In the genomic region with DNA sequence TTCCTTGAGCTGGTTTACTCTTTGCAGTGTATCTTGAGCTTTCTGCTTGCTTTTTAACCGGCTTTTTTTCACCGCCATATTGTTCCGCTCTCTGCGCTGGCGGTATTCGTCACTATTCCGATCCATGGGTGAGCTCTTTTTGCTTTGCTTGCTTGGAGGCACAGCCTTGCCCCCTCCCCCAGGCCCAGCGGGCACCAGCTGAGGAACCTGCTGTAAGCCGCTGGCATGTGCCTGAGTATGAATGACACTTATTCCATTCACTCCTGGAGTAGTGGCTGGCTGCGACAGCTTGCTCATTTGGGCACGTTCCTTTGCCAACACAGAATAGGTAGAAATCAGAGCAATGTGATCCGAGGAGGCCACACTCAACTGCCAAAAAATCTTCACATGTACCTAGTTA, we compare ENCODE assay signal across 24 mouse cellular contexts. TPM values are rescaled to one million over a fixed set of nuclear protein-coding genes. Genes with fewer than 3 reads are reported as not detected.
DNase-seq lines count a peak whose midpoint lies in the region; ATAC-seq and TF ChIP-seq lines count a peak whose summit lies in the region.
"Had no signal": no experiment of that assay in that cellular context is flagged by ENCODE, and none has a peak within 500 bp of the region (broad histone marks: within the 10 kb centered on the region; RNA-seq: fewer than 3 reads in every experiment).

No protein-coding gene starts in this region.

- H3K4me3 ChIP-seq in heart, embryonic 12.5 days = no peak overlapping the region
- no peak overlapping the region for H3K4me3 ChIP-seq in lung, postnatal 0 days (ENCODE audit: low read depth, low read length)

- no peaks in the 10 kb centered on the region for H3K27me3 ChIP-seq in heart, embryonic 12.5 days (replicated peaks)
- no peaks in the 10 kb centered on the region for H3K27me3 ChIP-seq in lung, postnatal 0 days (replicated peaks; ENCODE audit: insufficient read depth, low read length)
- H3K27me3 ChIP-seq: CH12.LX, Patski had no signal

- H3K27ac ChIP-seq in heart, embryonic 12.5 days (ENCODE audit: poor library complexity, severe bottlenecking) = no peak overlapping the region
- H3K27ac ChIP-seq in lung, postnatal 0 days (ENCODE audit: low read length) = no peak overlapping the region

- ATAC-seq in heart, embryonic 12.5 days (ENCODE audit: insufficient number of reproducible peaks, low FRiP score) = no peak
- ATAC-seq in lung, postnatal 0 days = no peak
- ATAC-seq: activated CD4-positive, CD25-positive, alpha-beta regulatory T cell, adult 4 months; CD4-positive, CD25-positive, alpha-beta regulatory T cell, adult 4 months; Patski had no signal

- no peaks in the 10 kb centered on the region for H3K9me3 ChIP-seq in heart, embryonic 12.5 days (replicated peaks)
- H3K9me3 ChIP-seq in lung, postnatal 0 days (ENCODE audit: low read length) = no peaks in the 10 kb centered on the region
- H3K9me3 ChIP-seq: G1E had no signal

- 95% methylated on average over 12 of the region's 12 CpGs for WGBS in heart, embryonic 12.5 days
- 82% methylated on average over 12 of the region's 12 CpGs for WGBS in lung, postnatal 0 days

- peaks cover 28% of the 10 kb centered on the region for H3K36me3 ChIP-seq in heart, embryonic 12.5 days
- H3K36me3 ChIP-seq in lung, postnatal 0 days (ENCODE audit: insufficient read depth, low read length) = peaks cover 6% of the 10 kb centered on the region; the same call in 1 of the 2 replicates

- TF ChIP-seq EP300 in lung, postnatal 0 days (IDR thresholded peaks at IDR 0.05) = no peak

- DNase-seq in cerebellum, postnatal 10 days = peak; percentile 53 to 60
- DNase-seq in cerebellum, adult 18-20 months = no peak
- peak; percentile 83 for DNase-seq in heart, adult 11 months
- DNase-seq in adipocyte (ENCODE audit: low spot score) = peak; percentile 24
- peak; percentile 18 for DNase-seq in brain, embryonic 14.5 days (ENCODE audit: low read depth)
- no peak for DNase-seq in lung, postnatal 0 days (ENCODE audit: low spot score)
- DNase-seq in frontal cortex, adult 2 months (ENCODE audit: extremely low spot score in 1 of 2, low spot score in 1 of 2) = no peak
- DNase-seq: adrenal gland, adult 2 months; adrenal gland, adult 8-10 months; adrenal gland, postnatal 10 days; adrenal gland, postnatal 14 days; adrenal gland, postnatal 25 days; adrenal gland, postnatal 36 days; B cell, adult 2 months; cerebellum, adult 11 months; cerebellum, adult 11-12 months; cerebellum, adult 2 months; cerebellum, adult 8-10 months had no signal

- H3K4me2 ChIP-seq in heart, embryonic 12.5 days = no peak overlapping the region
- no peak overlapping the region for H3K4me2 ChIP-seq in lung, postnatal 0 days (replicated peaks; ENCODE audit: low read depth, low read length)

- no peak for TF ChIP-seq POLR2A in brain, embryonic 14.5 days (IDR thresholded peaks at IDR 0.05; ENCODE audit: borderline replicate concordance, extremely low read depth, insufficient read depth, insufficient read length, poor library complexity, severe bottlenecking)

- H3K4me1 ChIP-seq in heart, embryonic 12.5 days (replicated peaks) = peaks cover 17% of the 10 kb centered on the region
- H3K4me1 ChIP-seq in lung, postnatal 0 days (ENCODE audit: insufficient read depth, low read depth, low read length) = no peaks in the 10 kb centered on the region

- no peak overlapping the region for H3K9ac ChIP-seq in heart, embryonic 12.5 days
- no peak overlapping the region for H3K9ac ChIP-seq in lung, postnatal 0 days (replicated peaks; ENCODE audit: low read depth)

- no peak for TF ChIP-seq CTCF in brain, embryonic 14.5 days (IDR thresholded peaks at IDR 0.05; ENCODE audit: borderline replicate concordance, extremely low read depth, insufficient read depth, insufficient read length)
- TF ChIP-seq CTCF in lung, postnatal 0 days (IDR thresholded peaks at IDR 0.05) = no peak

RNA-seq across cellular contexts. Expression of gene Cebpg, which starts 5.8 kb away (rescaled TPM):
- 23.6 and 26.3 TPM in 2 replicates for polyA plus RNA-seq in heart, embryonic 12.5 days (2016; fragmentation: Nextera tagmentation; extraction: Ambion mirVana)
- 27.2 and 29.8 TPM in 2 replicates for polyA plus RNA-seq in brain, embryonic 14.5 days (2012; rRNA removed)
- polyA plus RNA-seq in lung, postnatal 0 days (2015; fragmentation: Nextera tagmentation; extraction: Ambion mirVana) = 46.7 and 47.4 TPM in 2 replicates
- 21.2 and 25.4 TPM in 2 replicates for polyA plus RNA-seq in frontal cortex, adult 2 months (2012; rRNA removed)

Comparison
In these comparisons a context has a peak if more than half of its experiments do, and no peak if none do; other contexts are left out.
1. DNase-seq: peak in cerebellum, postnatal 10 days (2 of 2), heart, adult 11 months (single experiment), adipocyte (single experiment) and brain, embryonic 14.5 days (single experiment); none in cerebellum, adult 18-20 months (0 of 2), lung, postnatal 0 days (single experiment) and frontal cortex, adult 2 months (0 of 2).